Mouse (Mus musculus) adrenal gland (tissue): Measurements from ENCODE around the gene Tmem175.
"Not testable (repeated sequence)": the region's sequence is repeated elsewhere in the genome, so short reads cannot be mapped to it uniquely, and the experiment has no call there.

Experiments used
- intact Hi-C: fragments of 180-260 bp; cut with DNase I; formaldehyde crosslinking; loops from one replicate; pipeline ENCODE4 v1.15.1; 2025
- long read RNA-seq, 2 experiments: library from polyadenylated mRNA; unstranded; transcript quantifications; one replicate each; pipeline ENCODE4 v2.0.0; 2020; ENCODE audit warnings: borderline replicate concordance in 1 of 2; ENCODE audit not compliant: insufficient replicate concordance in 1 of 2

The Tmem175 gene
- long read RNA-seq, experiment 1, transcript Tmem175-201 (11 exons, 3,956 nt) = major isoform, 10 of 26 reads
- long read RNA-seq, experiment 1, transcript Tmem175-203 (11 exons, 1,811 nt) = minor isoform, 5 of 26 reads
- long read RNA-seq, experiment 1, partial matches to known transcripts = 6 of 26 reads
- long read RNA-seq, experiment 1, other reads (novel, unspliced or antisense) = 5 of 26 reads
- long read RNA-seq, experiment 2, transcript Tmem175-201 (11 exons, 3,956 nt) = major isoform, 7 of 37 reads
- long read RNA-seq, experiment 2, partial matches to known transcripts = 10 of 37 reads
- long read RNA-seq, experiment 2, other reads (novel, unspliced or antisense) = 16 of 37 reads

DNA sequence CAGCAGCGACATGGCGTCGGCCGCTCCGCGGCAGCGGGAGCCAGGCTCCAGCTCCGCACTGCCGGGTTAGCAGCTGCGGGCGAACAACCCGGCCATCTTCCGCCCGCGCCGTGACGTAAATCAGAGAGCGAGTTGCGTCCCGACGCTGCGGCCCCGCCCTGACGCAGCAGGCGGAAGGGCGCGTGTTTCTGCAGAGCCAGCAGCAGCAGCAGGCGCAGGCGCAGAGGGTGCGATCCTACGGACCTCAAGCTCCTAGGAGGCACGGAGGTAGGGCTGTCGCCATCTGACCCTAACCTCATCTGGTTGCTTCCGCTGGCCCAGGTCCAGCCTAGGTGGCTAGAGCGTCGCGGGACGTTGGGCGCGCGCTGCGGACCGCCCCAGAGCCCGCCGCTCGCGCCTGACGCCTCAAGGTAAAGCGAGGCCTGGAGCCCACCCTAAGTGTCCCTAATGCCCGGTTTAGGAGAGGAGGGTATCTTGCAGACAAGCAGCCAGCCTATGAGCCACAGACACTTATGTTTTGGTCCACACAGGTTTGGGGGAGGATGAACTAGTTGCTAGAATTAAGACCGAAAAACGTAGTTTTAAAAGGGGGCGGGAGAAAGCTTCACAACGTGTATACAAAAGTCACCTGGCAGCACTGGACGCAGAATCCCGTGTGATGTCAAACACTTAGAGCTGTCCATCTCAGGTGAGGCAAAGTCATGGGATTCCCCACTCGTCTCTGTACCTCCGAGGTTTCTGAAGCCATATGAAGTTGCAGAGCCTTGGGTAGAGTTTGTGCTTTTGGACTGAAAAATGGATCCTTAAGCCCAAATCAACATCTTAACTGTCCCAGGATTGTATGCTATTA lies at the start of gene Tmem175, which contains the start of gene Gak:
Gene Tmem175, plus strand, starts transcription at position 137 of the 850 bp plus-strand sequence.
Gene Gak, minus strand, starts transcription at position 122 of the 850 bp plus-strand sequence.
- intact Hi-C loops = no loop called here

DNA sequence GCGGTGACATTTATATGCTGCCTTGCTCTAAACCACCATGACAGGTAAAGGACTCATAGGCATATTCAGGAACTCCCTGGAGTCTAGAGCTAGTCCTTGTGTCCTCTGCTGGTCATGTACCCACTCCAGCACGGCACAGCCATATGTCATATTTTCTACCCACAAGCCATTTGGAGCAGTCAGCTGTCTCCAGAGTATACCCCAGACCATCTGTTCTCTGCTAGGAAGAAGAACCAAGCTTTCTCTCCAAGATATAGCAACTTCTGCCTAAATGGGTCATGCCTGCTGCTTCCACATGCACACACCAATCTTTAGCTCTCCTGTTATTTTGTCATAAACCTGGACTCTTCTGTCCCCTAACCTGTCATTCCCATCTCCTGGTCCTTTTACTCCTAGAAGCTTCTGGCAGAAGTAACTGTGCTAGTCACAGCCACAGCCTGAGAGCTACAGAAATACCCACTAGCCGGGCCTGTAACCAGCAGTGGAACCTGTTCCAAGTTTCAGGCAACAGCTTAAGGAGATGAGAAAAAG lies 48.1 kb upstream of the Tmem175 start:
- intact Hi-C loops = loop anchor here (10.0 kb wide), 1 partner anchor 97 kb away; no protein-coding TSS in a partner anchor

- intact Hi-C loops = no loop called here
Observed at GRCm38 (mm10) chr5:108599923-108600322, 29.6 kb upstream of the Tmem175 start.

- intact Hi-C loops = no loop called here
Observed at GRCm38 (mm10) chr5:108602537-108602936, 27.0 kb upstream of the Tmem175 start.

GRCm38 (mm10) chr5:108610426-108610825 lies 19.1 kb upstream of the Tmem175 start:
- intact Hi-C loops = no loop called here

DNA sequence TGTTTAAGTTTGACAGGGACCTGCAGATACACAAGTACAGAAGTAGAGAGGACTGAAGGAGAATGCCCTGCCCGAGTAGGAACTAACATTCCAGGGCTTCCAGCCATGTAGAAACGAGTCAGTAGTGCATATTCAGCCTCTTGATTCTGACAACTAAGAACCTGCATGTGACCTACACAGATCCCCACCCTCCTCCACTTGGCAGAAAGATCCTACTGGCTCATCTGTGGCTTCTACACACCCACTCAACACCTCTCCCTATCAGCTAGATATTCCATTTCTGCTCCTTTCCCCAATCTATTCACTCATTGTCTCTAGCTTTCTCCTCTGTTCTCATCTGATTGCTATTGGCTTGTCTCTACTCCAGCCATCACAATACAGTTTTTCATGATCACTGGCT lies 7.7 kb upstream of the Tmem175 start:
- intact Hi-C loops = no loop called here

- intact Hi-C loops = no loop called here
Observed at GRCm38 (mm10) chr5:108626050-108626660, 3.4 kb upstream of the Tmem175 start.

DNA sequence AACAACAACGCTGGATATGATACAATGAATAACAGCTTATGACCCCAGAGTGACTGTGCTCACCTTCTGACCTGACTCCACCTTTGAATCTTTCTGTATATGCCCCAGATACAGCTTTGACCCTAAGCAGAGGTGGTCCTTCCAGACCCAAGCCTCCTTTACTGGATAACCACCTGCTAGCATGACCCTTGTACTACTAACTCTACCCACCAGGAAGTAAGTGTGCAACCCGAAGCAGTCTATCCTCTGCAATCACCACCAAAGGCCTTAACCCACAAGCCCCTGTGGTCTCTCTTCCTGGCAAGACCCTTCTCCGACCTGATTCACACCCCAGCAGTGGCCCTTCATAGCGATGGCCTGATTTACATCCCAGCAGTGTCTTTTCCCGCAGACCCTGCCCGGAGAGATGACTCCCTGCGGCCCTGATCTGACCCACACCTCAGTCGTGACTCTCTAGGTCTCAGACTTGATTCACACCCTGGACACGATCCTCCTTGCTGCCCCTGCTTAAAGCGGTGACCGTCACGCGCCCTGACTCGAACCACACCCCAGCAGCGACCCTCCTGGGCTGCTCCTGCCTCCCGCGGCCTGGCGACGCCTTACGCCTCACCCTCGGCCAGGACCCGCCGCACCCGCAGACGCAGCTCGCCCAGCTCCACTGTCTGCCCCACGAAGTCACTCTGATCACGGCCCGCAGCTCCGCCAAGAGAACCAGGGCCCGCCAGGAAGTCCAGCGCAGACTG lies 508 bp upstream of the Tmem175 start:
- intact Hi-C loops = no loop called here

DNA sequence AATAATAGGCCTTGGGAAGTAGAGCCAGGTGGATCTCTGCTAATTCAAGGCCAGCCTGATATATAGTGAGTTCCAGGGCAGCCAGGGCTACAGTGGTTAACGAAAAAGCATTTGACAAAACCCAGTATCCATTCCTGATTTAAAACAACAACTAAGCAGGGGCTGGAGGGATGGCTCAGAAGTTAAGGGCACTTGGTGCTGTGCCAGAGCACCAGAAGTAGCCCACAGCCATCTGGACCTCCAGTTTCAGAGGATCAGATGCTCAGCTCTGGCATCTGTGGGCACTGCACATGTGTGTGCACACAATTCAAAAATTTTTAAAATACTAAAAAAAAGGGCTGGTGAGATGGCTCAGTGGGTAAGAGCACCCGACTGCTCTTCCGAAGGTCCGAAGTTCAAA lies 4.1 kb downstream of the Tmem175 start:
- intact Hi-C loops = no loop called here

- intact Hi-C loops = not testable (repeated sequence)
Observed at GRCm38 (mm10) chr5:108634088-108634487, 4.5 kb downstream of the Tmem175 start.

- intact Hi-C loops = no loop called here
Observed at GRCm38 (mm10) chr5:108636172-108636571, 6.6 kb downstream of the Tmem175 start.

- intact Hi-C loops = no loop called here
Observed at GRCm38 (mm10) chr5:108643674-108644073, 14.1 kb downstream of the Tmem175 start.

GRCm38 (mm10) chr5:108645651-108646342 lies 16.2 kb downstream of the Tmem175 start:
- intact Hi-C loops = no loop called here

- intact Hi-C loops = no loop called here
Observed at GRCm38 (mm10) chr5:108646343-108646660, 16.7 kb downstream of the Tmem175 start.

- intact Hi-C loops = no loop called here
Observed at GRCm38 (mm10) chr5:108647311-108647710, 17.7 kb downstream of the Tmem175 start.

DNA sequence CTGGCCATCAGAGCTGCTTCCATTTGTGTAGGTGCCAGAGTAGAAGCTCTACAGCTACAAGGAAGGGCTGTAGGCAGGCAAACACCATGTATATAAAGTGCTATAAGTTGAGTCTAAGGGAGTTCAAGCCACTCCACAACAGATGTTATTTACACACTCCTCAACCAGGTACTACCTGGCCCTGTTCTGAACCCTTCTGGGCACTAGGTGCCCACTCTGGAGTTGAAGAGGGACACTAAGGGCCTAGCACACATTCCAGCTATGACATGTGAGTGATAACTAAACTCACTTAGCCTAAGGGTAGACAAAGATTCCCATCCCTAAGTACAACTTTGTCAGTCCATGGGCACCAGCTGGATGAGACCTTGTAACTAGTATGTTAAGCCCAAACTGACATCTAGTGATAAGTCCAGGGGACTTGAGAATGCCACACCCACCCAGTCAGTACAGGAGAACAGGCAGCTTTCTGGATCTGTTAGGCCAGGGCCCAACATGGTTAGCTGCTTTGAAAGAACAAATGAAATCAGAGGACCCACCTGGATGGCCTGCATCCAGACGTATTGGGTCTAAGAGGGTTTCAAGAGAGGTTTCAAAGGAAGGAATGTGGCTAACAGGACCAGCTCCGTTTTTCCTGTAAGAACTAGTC lies 18.4 kb downstream of the Tmem175 start:
- intact Hi-C loops = no loop called here

GRCm38 (mm10) chr5:108648937-108649576 lies 19.5 kb downstream of the Tmem175 start:
- intact Hi-C loops = no loop called here

DNA sequence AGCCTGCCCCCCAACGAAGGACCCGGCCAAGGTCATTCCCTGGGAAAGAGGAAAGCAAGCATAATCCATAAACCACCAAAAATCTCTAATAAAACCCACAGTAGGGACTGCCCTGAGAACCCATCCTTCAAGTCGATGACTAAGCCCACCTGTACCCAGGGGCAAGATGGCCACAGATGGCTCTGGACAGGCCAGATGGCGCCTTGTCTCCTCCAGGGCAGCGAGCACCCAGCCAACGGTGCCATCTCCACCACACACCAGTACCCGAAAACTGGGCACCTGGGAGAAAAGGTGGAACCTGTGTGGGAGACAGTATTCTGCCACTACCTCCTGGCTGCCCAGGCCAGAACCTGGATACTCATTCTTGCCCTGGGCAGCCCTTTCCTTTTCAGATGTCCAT lies 20.8 kb downstream of the Tmem175 start:
- intact Hi-C loops = loop anchor here (5.0 kb wide), 2 partner anchors 63 to 223 kb away; no protein-coding TSS in a partner anchor

DNA sequence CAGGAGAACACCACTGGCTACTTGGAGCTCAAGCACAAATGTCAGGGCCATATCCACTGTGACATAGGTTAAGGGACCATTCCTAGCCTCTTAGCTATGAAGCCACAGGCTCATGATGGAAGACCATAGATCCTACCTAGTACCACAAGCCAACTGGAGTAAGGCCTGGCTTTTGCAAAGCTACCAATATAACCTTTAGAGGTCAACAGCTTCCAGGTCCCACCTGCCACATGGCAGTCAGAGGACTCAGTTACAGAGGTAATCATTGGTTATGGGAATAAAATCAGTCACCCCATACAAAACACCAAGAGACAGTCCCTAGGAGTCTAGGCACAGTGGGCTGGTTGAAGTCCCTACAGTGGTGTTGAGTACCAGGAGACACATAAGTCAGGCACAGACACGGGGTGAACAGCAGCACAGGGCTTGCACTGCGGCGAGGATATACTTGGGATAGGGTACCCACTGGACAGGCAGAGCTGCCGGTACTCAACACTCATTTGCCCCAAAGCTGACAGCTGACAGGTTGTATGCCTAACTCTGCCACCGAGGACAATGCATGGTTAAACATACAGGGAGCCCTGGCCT lies 21.7 kb downstream of the Tmem175 start:
- intact Hi-C loops = loop anchor here (5.0 kb wide), 2 partner anchors 64 to 224 kb away; no protein-coding TSS in a partner anchor
